Mouse (Mus musculus): ENCODE measurements at regions not wholly inside any gene's neighbourhood (a gene's known extent, or its start where the extent isn't known, plus 50 kb on each side); places are given as distances from the start of the nearest gene placed in this dataset.

GRCm38 (mm10) chr14:104819106-104819505, 296.7 kb upstream of the Rnf219 start:
- TF ChIP-seq CTCF (conservative IDR thresholded peaks at IDR 0.05; ENCODE audit: insufficient read depth, insufficient read length, low read depth, low read length) (no peak), POLR2A (IDR thresholded peaks at IDR 0.05; ENCODE audit: low read depth, low read length) (no peak)
